Mouse (Mus musculus) small intestine, adult 2 months (tissue): ENCODE measurements around the gene Timm50.

Experiments used
- CTCF ChIP-seq: fragments of 200-500 bp; IDR thresholded peaks from 2 replicates; pipeline ENCODE4 v1.5.1; 2012; ENCODE audit warnings: low read depth, mild to moderate bottlenecking, control low read depth, inconsistent platforms, low read length, moderate library complexity, mixed read lengths; ENCODE audit not compliant: insufficient replicate concordance, insufficient read length; ENCODE audit errors: extremely low read depth
- POLR2A ChIP-seq: fragments of 200-500 bp; IDR thresholded peaks from 2 replicates; pipeline ENCODE4 v1.6.1; 2012; ENCODE audit warnings: low read depth, mild to moderate bottlenecking, control low read depth, inconsistent platforms, low read length, moderate library complexity

GRCm38 (mm10) chr7:28318036-28318435, 6.2 kb upstream of the Timm50 start:
- TF ChIP-seq POLR2A (no peak), CTCF (no peak)
